Mouse (Mus musculus): ENCODE data around the gene Ninl. TPM values are rescaled to one million over a fixed set of nuclear protein-coding genes. Genes with fewer than 3 reads are reported as not detected.

Gene Ninl
- 1 to 10 TPM in 1 of 2 experiments, under 1 TPM in 1; 0.49 to 5.7 TPM for polyA plus RNA-seq (2012; fragmentation: generic; extraction: Trizol)

GRCm38 (mm10) chr2:151039232-151039695 is at the start of gene Ninl, which contains the start of gene Nanp:
Gene Ninl, minus strand, starts transcription at chr2:151039382.
Gene Nanp, minus strand, starts transcription at chr2:151039398.

DNA sequence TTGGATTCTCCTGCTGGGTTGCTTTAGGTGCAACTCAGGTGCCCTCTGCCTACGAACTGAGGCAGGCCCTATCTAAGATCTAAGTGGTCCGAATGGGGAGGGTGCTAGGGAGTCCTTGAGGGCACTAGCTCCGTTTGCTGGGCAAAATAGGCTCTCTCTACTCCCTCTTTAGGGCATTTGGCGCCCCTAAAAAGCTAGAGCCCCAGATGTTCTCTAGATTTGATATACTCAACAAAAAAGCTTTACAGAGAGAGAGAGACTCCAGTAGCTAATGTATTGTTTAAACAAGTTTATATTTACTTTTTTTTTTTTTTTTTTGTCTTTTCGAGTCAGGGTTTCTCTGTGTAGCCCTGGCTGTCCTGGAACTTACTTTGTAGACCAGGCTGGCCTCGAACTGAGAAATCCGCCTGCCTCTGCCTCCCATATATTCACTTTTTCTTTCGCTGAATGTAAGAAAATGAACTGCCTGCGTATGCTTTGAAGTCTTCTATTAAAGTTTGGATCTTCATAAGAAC is 134.2 kb downstream of the Ninl start, which contains the start of gene Gins1:
Gene Gins1, plus strand, starts transcription at position 465 of the 515 bp plus-strand sequence.

DNA sequence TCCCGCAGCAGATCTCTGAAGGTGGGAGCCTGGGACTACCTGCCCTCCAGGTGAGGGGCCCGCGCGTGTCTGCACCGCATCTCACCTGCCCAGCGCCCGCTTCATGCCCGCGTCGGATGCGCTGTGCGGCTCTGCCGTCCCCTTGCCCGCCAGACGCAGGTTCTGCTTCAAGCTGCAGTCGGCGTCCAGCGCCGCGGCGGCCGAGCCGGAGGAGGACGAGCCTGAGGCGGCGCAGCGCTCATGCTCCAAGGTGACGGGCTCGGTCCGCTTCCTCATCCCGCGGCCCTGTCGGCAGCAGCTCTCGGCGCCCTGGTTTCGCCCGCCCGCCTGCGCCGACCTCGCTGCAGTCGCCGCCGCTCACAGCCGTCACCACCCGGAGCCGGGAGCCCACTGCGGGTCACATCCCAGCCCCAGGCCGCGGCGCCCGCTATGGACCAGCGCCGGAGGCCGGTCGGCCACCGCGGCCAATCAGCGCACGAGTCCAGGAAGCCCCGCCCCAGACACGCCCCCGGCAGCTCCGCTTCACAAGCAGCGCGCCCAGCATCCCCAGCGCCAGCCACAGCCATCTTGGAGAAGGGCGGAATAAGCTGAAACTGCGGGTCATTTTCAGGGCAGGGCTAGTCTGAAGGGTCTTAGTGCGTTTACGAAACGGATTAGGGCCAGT is 134.8 kb downstream of the Ninl start, which contains the start of gene Abhd12:
Gene Abhd12, minus strand, starts transcription at position 470 of the 664 bp plus-strand sequence.

Other genes with a start within 250 kb of the Ninl start
- gene Abhd12, start 134.6 kb downstream of the Ninl start, polyA plus RNA-seq (2012; fragmentation: generic; extraction: Trizol): 10 to 100 TPM; 54.2 to 67.4 TPM
- 1 to 10 TPM; 5.8 to 6.9 TPM for gene Gins1, start 134.0 kb downstream of the Ninl start, polyA plus RNA-seq (2012; fragmentation: generic; extraction: Trizol)
- 1 to 10 TPM; 1.1 to 6.1 TPM for gene Nanp, start within 50 bp of the Ninl start, polyA plus RNA-seq (2012; fragmentation: generic; extraction: Trizol)
- gene Gm14151, start 53.0 kb upstream of the Ninl start, polyA plus RNA-seq (2012; fragmentation: generic; extraction: Trizol): not detected
- not detected for gene Gm14147, start 58.9 kb upstream of the Ninl start, polyA plus RNA-seq (2012; fragmentation: generic; extraction: Trizol)

Data from C3H10T1/2 (cell line).